9 mouse cellular contexts compared by ENCODE assay signal in the genomic region with DNA sequence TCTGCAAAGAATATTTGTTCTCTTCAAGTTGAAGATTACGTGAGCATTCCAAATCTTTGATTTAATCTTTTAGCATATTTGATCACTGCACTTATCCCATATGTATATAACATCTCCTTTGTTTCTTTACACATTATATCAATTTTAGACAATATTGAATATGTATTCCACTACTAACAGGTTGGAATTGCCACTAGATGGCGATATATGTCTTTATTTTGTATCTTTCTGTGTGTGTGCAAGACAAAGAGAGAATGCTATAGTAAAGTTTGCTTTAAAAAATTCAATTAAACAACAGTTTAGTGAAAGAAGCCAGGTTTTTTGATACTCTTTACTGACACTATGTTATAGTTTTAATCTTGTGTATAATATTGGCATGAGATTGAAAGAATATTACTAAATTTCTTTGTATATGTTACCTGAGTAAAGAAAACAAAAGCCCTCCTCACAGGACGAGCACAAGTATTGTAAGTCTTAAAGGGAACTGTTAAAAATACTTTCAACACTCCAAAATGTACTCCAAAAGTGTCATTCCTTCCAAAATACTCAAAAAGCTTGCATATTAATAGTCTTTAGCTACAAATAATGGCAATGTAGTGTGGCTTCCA. TPM values are rescaled to one million over a fixed set of nuclear protein-coding genes. Genes with fewer than 3 reads are reported as not detected.
DNase-seq lines count a peak whose midpoint lies in the region; TF ChIP-seq lines count a peak whose summit lies in the region.
"Had no signal": no experiment of that assay in that cellular context is flagged by ENCODE, and none has a peak within 500 bp of the region (broad histone marks: within the 10 kb centered on the region; RNA-seq: fewer than 3 reads in every experiment).

No protein-coding gene starts in this region.

- TF ChIP-seq POLR2A in brain, embryonic 14.5 days (IDR thresholded peaks at IDR 0.05; ENCODE audit: borderline replicate concordance, extremely low read depth, insufficient read depth, insufficient read length, poor library complexity, severe bottlenecking) = no peak

- H3K36me3 ChIP-seq in heart, embryonic 10.5 days = no peaks in the 10 kb centered on the region
- H3K36me3 ChIP-seq: limb, embryonic 12.5 days had no signal

- H3K4me3 ChIP-seq in heart, embryonic 10.5 days = no peak overlapping the region
- H3K4me3 ChIP-seq: limb, embryonic 12.5 days had no signal

- TF ChIP-seq CTCF in brain, embryonic 14.5 days (IDR thresholded peaks at IDR 0.05; ENCODE audit: borderline replicate concordance, extremely low read depth, insufficient read depth, insufficient read length) = no peak

- 45% methylated on average over 3 of the region's 3 CpGs for WGBS in heart, embryonic 10.5 days

- H3K9me3 ChIP-seq in heart, embryonic 10.5 days = no peaks in the 10 kb centered on the region
- H3K9me3 ChIP-seq: limb, embryonic 12.5 days had no signal

- DNase-seq in heart, adult 8-10 months (ENCODE audit: low spot score) = peak; percentile 21
- no peak for DNase-seq in heart, embryonic 10.5 days (ENCODE audit: low spot score)
- peak; percentile 79 for DNase-seq in 3T3-L1 (ENCODE audit: low read depth, low spot score)
- peak; percentile 89 for DNase-seq in brain, embryonic 14.5 days (ENCODE audit: low read depth)
- peak; percentile 37 for DNase-seq in induced T-regulatory cell, adult 2 months (ENCODE audit: low read depth)
- DNase-seq in urinary bladder, postnatal 36 days (ENCODE audit: low spot score in 2 of 2) = no peak
- no peak for DNase-seq in kidney, postnatal 10 days
- DNase-seq in spleen, postnatal 36 days (ENCODE audit: low spot score in 2 of 2) = no peak

- no peaks in the 10 kb centered on the region for H3K4me1 ChIP-seq in heart, embryonic 10.5 days
- H3K4me1 ChIP-seq: limb, embryonic 12.5 days had no signal

- no peaks in the 10 kb centered on the region for H3K27me3 ChIP-seq in heart, embryonic 10.5 days (ENCODE audit: insufficient read depth, poor library complexity, severe bottlenecking)
- H3K27me3 ChIP-seq: limb, embryonic 12.5 days had no signal

- no peak overlapping the region for H3K27ac ChIP-seq in heart, embryonic 10.5 days
- H3K27ac ChIP-seq: limb, embryonic 12.5 days had no signal

RNA-seq across cellular contexts. Expression of a gene that starts 42.7 kb away (rescaled TPM):
- total RNA-seq in heart, adult 8-10 months (2022) = not detected
- polyA plus RNA-seq in heart, embryonic 10.5 days (2016; fragmentation: Nextera tagmentation; extraction: Ambion mirVana) = not detected in 2 replicates
- 0.07 TPM in 1 of 2 replicates, not detected in the other for polyA plus RNA-seq in brain, embryonic 14.5 days (2012; rRNA removed)
- polyA plus RNA-seq: limb, embryonic 12.5 days had no signal

Comparison
In these comparisons a context has a peak if more than half of its experiments do, and no peak if none do; other contexts are left out.
1. DNase-seq: peak in heart, adult 8-10 months (single experiment), 3T3-L1 (single experiment), brain, embryonic 14.5 days (single experiment) and induced T-regulatory cell, adult 2 months (single experiment); none in heart, embryonic 10.5 days (single experiment), urinary bladder, postnatal 36 days (0 of 2), kidney, postnatal 10 days (single experiment) and spleen, postnatal 36 days (0 of 2).